Mouse (Mus musculus) neural tube, embryonic 14.5 days (tissue): ENCODE data around the gene Pafah1b1. TPM values are rescaled to one million over a fixed set of nuclear protein-coding genes. Genes with fewer than 3 reads are reported as not detected.

ENCODE experiments used
- ATAC-seq: fragments of 200-750 bp; cut with Nextera tagmentation; 2 replicates; pipeline ENCODE4 v1.8.0; 2017; ENCODE audit warnings: low read depth, mild to moderate bottlenecking, moderate TSS enrichment, moderate library complexity
- H3K27ac ChIP-seq: fragments of 300-500 bp; sonication (generic); 2 replicates; pipeline ENCODE4 v1.5.1; 2014; ENCODE audit warnings: low read depth, mild to moderate bottlenecking, control low read depth, low read length, moderate library complexity, mixed read lengths
- H3K27me3 ChIP-seq: fragments of 300-500 bp; sonication (generic); 2 replicates; pipeline ENCODE4 v1.6.1; 2014; ENCODE audit warnings: low read length; ENCODE audit not compliant: control insufficient read depth, insufficient read depth
- H3K36me3 ChIP-seq: fragments of 300-500 bp; sonication (generic); 2 replicates; pipeline ENCODE4 v1.6.1; 2014; ENCODE audit warnings: low read length, mixed read lengths; ENCODE audit not compliant: control insufficient read depth, insufficient read depth
- H3K4me1 ChIP-seq: fragments of 300-500 bp; sonication (generic); 2 replicates; pipeline ENCODE4 v1.6.1; 2014; ENCODE audit warnings: low read length; ENCODE audit not compliant: control insufficient read depth, insufficient read depth
- H3K4me2 ChIP-seq: fragments of 300-500 bp; sonication (generic); 2 replicates; pipeline ENCODE4 v1.6.1; 2014; ENCODE audit warnings: mild to moderate bottlenecking, low read depth, low read length, control low read depth
- H3K4me3 ChIP-seq: fragments of 300-500 bp; sonication (generic); 2 replicates; pipeline ENCODE4 v1.5.1; 2014; ENCODE audit warnings: low read depth, low read length, control low read depth, mixed read lengths
- H3K9ac ChIP-seq: fragments of 300-500 bp; sonication (generic); replicated peaks from 2 replicates; pipeline ENCODE4 v1.6.1; 2014; ENCODE audit warnings: low read depth, mild to moderate bottlenecking, control low read depth, low read length, mixed read lengths
- H3K9me3 ChIP-seq: fragments of 300-500 bp; sonication (generic); 2 replicates; pipeline ENCODE4 v1.6.1; 2016; ENCODE audit warnings: low read length; ENCODE audit not compliant: control insufficient read depth
- WGBS: fragments of 180-500 bp; shearing (Covaris S2); extraction: QIAGEN DNeasy Blood & Tissue Kit; methylation state at CpG from one replicate; pipeline ENCODE4 v1.1.7; 2014; 5-methylcytosine and 5-hydroxymethylcytosine counted together
- polyA plus RNA-seq: library from polyadenylated mRNA; unstranded; fragments of >200 nt; fragmentation: Nextera tagmentation; extraction: Ambion mirVana; gene quantifications from 2 replicates; pipeline ENCODE4 v1.2.1, GENCODE M21; 2014

The Pafah1b1 gene
- polyA plus RNA-seq, 1 experiment from 2014 or later = 115 TPM

- ATAC-seq = no peak
- H3K4me2 ChIP-seq = no peak overlapping the region
- no peaks in the 10 kb centered on the region for H3K9me3 ChIP-seq
- peaks cover 42% of the 10 kb centered on the region for H3K36me3 ChIP-seq
- no peak overlapping the region for H3K4me3 ChIP-seq
- H3K9ac ChIP-seq = no peak overlapping the region
- WGBS = 89% methylated on average over 5 of the region's 5 CpGs
- H3K27me3 ChIP-seq = no peaks in the 10 kb centered on the region
- H3K27ac ChIP-seq = no peak overlapping the region
- no peaks in the 10 kb centered on the region for H3K4me1 ChIP-seq
These were observed 56.0 kb downstream of the Pafah1b1 start for GRCm38 (mm10) chr11:74668466-74668865.

GRCm38 (mm10) chr11:74667582-74668010 is 56.9 kb downstream of the Pafah1b1 start:
- H3K9me3 ChIP-seq = no peaks in the 10 kb centered on the region
- no peak overlapping the region for H3K9ac ChIP-seq
- H3K4me2 ChIP-seq = no peak overlapping the region
- H3K4me1 ChIP-seq = no peaks in the 10 kb centered on the region
- WGBS = 94% methylated on average over 13 of the region's 13 CpGs
- H3K36me3 ChIP-seq = peaks cover 49% of the 10 kb centered on the region
- no peak overlapping the region for H3K4me3 ChIP-seq
- no peaks in the 10 kb centered on the region for H3K27me3 ChIP-seq
- no peak overlapping the region for H3K27ac ChIP-seq
- no peak for ATAC-seq

- 97% methylated on average over 14 of the region's 14 CpGs for whole genome bisulfite sequencing
- no peaks in the 10 kb centered on the region for H3K27me3 ChIP-seq
- H3K4me2 ChIP-seq = no peak overlapping the region
- no peak overlapping the region for H3K4me3 ChIP-seq
- no peak overlapping the region for H3K9ac ChIP-seq
- H3K27ac ChIP-seq = no peak overlapping the region
- H3K9me3 ChIP-seq = no peaks in the 10 kb centered on the region
- peaks cover 56% of the 10 kb centered on the region for H3K36me3 ChIP-seq
- no peaks in the 10 kb centered on the region for H3K4me1 ChIP-seq
- ATAC-seq = no peak
These were observed 57.5 kb downstream of the Pafah1b1 start for GRCm38 (mm10) chr11:74666776-74667581.

- Histone ChIP-seq H3K27me3 (no peaks in the 10 kb centered on the region), H3K4me3 (no peak overlapping the region), H3K9ac (no peak overlapping the region), H3K4me1 (no peaks in the 10 kb centered on the region), H3K4me2 (no peak overlapping the region), H3K27ac (no peak overlapping the region), H3K9me3 (no peaks in the 10 kb centered on the region), H3K36me3 (peaks cover 63% of the 10 kb centered on the region)
- no peak for ATAC-seq
- WGBS = 94% methylated on average over 5 of the region's 5 CpGs
These were observed 58.2 kb downstream of the Pafah1b1 start for GRCm38 (mm10) chr11:74666284-74666652.

GRCm38 (mm10) chr11:74665631-74666283 is 58.7 kb downstream of the Pafah1b1 start:
- no peak for ATAC-seq
- H3K36me3 ChIP-seq = peaks cover 65% of the 10 kb centered on the region
- no peak overlapping the region for H3K9ac ChIP-seq
- no peaks in the 10 kb centered on the region for H3K4me1 ChIP-seq
- no peaks in the 10 kb centered on the region for H3K27me3 ChIP-seq
- no peaks in the 10 kb centered on the region for H3K9me3 ChIP-seq
- WGBS = 96% methylated on average over 17 of the region's 17 CpGs
- H3K4me2 ChIP-seq = no peak overlapping the region
- H3K4me3 ChIP-seq = no peak overlapping the region
- H3K27ac ChIP-seq = no peak overlapping the region

- WGBS = 96% methylated on average over 8 of the region's 8 CpGs
- Histone ChIP-seq H3K9ac (no peak overlapping the region), H3K4me3 (no peak overlapping the region), H3K4me1 (no peaks in the 10 kb centered on the region), H3K4me2 (no peak overlapping the region), H3K36me3 (peaks cover 73% of the 10 kb centered on the region), H3K27ac (no peak overlapping the region), H3K9me3 (no peaks in the 10 kb centered on the region), H3K27me3 (no peaks in the 10 kb centered on the region)
- no peak for ATAC-seq
These were observed 59.6 kb downstream of the Pafah1b1 start for GRCm38 (mm10) chr11:74664906-74665305.

- H3K4me2 ChIP-seq = no peak overlapping the region
- no peak overlapping the region for H3K9ac ChIP-seq
- WGBS = 94% methylated on average over 3 of the region's 3 CpGs
- no peak for ATAC-seq
- H3K4me3 ChIP-seq = no peak overlapping the region
- H3K27ac ChIP-seq = no peak overlapping the region
- H3K4me1 ChIP-seq = no peaks in the 10 kb centered on the region
- H3K9me3 ChIP-seq = no peaks in the 10 kb centered on the region
- H3K27me3 ChIP-seq = no peaks in the 10 kb centered on the region
- peaks cover 79% of the 10 kb centered on the region for H3K36me3 ChIP-seq
These were observed 60.2 kb downstream of the Pafah1b1 start for GRCm38 (mm10) chr11:74664279-74664678.

GRCm38 (mm10) chr11:74662221-74662620 is 62.2 kb downstream of the Pafah1b1 start:
- no peaks in the 10 kb centered on the region for H3K27me3 ChIP-seq
- H3K4me1 ChIP-seq = no peaks in the 10 kb centered on the region
- H3K4me3 ChIP-seq = no peak overlapping the region
- H3K9ac ChIP-seq = no peak overlapping the region
- ATAC-seq = no peak
- no peak overlapping the region for H3K27ac ChIP-seq
- peaks cover 83% of the 10 kb centered on the region for H3K36me3 ChIP-seq
- no peak overlapping the region for H3K4me2 ChIP-seq
- 89% methylated on average over 6 of the region's 6 CpGs for WGBS
- no peaks in the 10 kb centered on the region for H3K9me3 ChIP-seq

- Histone ChIP-seq H3K36me3 (peaks cover 81% of the 10 kb centered on the region), H3K9me3 (no peaks in the 10 kb centered on the region), H3K4me3 (no peak overlapping the region), H3K27me3 (no peaks in the 10 kb centered on the region), H3K27ac (no peak overlapping the region), H3K9ac (no peak overlapping the region), H3K4me2 (no peak overlapping the region), H3K4me1 (no peaks in the 10 kb centered on the region)
- no peak for ATAC-seq
- 97% methylated on average over 19 of the region's 19 CpGs for whole genome bisulfite sequencing
These were observed 62.8 kb downstream of the Pafah1b1 start for GRCm38 (mm10) chr11:74661641-74662040.
